Mouse (Mus musculus) erythroblast, embryonic 14.5 days (primary cell): Measurements from ENCODE around the gene Scaf1. TPM values are rescaled to one million over a fixed set of nuclear protein-coding genes. Genes with fewer than 3 reads are reported as not detected.

ENCODE experiments used
- H3K27me3 ChIP-seq: 2 replicates; pipeline ENCODE4 v1.6.1; 2012; ENCODE audit warnings: inconsistent platforms; ENCODE audit not compliant: control insufficient read depth
- H3K36me3 ChIP-seq: 2 replicates; pipeline ENCODE4 v1.6.1; 2012; ENCODE audit warnings: mild to moderate bottlenecking, inconsistent platforms; ENCODE audit not compliant: control insufficient read depth
- H3K4me1 ChIP-seq: 2 replicates; pipeline ENCODE4 v1.6.1; 2012; ENCODE audit warnings: inconsistent platforms; ENCODE audit not compliant: control insufficient read depth
- H3K4me3 ChIP-seq: replicated peaks from 2 replicates; pipeline ENCODE3; 2012; ENCODE audit warnings: moderate library complexity, mild to moderate bottlenecking, inconsistent platforms
- H3K9me3 ChIP-seq: 2 replicates; pipeline ENCODE4 v1.6.1; 2012; ENCODE audit warnings: low read length, inconsistent platforms, mixed read lengths; ENCODE audit not compliant: control insufficient read depth
- GATA1 ChIP-seq: IDR thresholded peaks from 2 replicates; pipeline ENCODE4 v1.6.1; 2012; ENCODE audit warnings: low read length, inconsistent platforms, mixed read lengths
- TAL1 ChIP-seq: IDR thresholded peaks from 3 replicates; pipeline ENCODE4 v1.6.1; 2012; ENCODE audit warnings: low read length, inconsistent platforms, mixed read lengths
- polyA plus RNA-seq: library from polyadenylated mRNA; stranded (reverse); fragments of >175 nt; gene quantifications from 2 replicates; pipeline ENCODE4 v1.2.3, GENCODE M21; 2012

Gene Scaf1
- polyA plus RNA-seq, 1 experiment, result 29.6 TPM

DNA sequence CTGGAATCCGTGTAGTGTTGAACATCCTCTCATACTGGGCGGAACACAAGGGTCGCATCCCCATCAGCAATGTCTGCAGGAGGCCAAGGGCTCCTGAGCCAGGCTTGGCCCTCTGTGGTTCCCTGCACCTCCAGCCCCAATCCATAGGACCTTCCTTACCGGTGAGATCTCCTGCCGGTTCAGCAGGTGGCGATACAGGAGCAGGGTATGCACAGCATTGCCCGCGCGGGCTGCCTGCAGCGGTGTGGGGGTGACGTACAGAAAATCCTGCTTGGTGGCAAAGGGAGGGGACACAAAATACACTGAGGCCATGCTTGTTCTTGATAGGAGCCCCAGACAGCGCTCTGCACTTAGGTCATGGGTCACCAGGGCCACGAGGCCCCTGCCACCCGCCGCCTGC, 49.5 kb downstream of the Scaf1 start:
- H3K9me3 ChIP-seq, result no peaks in the 10 kb centered on the region
- TF ChIP-seq TAL1 (no peak), GATA1 (no peak)
- no peak overlapping the region for H3K4me3 ChIP-seq
- peaks cover 12% of the 10 kb centered on the region for H3K27me3 ChIP-seq
- peaks cover 37% of the 10 kb centered on the region for H3K4me1 ChIP-seq
- no peaks in the 10 kb centered on the region for H3K36me3 ChIP-seq

GRCm38 (mm10) chr7:44965975-44966374, 50.2 kb downstream of the Scaf1 start:
- Histone ChIP-seq H3K9me3 (no peaks in the 10 kb centered on the region), H3K36me3 (no peaks in the 10 kb centered on the region), H3K4me3 (no peak overlapping the region), H3K27me3 (peaks cover 7% of the 10 kb centered on the region), H3K4me1 (peaks cover 31% of the 10 kb centered on the region)
- no peak for TF ChIP-seq GATA1

- no peaks in the 10 kb centered on the region; the same call in 1 of the 2 replicates for H3K27me3 ChIP-seq
Observed at GRCm38 (mm10) chr7:44964990-44965389, 51.2 kb downstream of the Scaf1 start.

DNA sequence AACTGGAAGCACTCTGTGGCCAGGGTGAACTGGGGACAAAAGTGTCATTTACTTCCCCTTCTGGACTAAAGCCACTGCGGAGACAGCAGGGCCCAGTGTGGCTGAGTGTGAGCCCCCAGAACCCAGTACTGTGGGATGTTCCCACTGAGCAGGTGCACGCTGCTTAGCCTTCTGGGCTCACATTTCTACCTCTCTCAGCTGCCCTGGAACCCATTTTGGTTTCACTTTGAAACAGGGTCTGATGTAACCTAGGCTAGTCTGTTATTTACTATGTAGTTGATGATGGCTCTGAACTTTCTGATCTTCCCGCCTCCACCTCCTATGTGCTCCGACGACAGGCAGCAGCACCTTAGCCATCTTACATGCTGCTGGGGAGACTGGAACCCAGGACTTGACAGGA, 53.3 kb downstream of the Scaf1 start:
- H3K27me3 ChIP-seq, result no peaks in the 10 kb centered on the region; the same call in 1 of the 2 replicates
- H3K36me3 ChIP-seq, result no peaks in the 10 kb centered on the region
- TF ChIP-seq TAL1 (no peak), GATA1 (no peak)
- no peaks in the 10 kb centered on the region for H3K9me3 ChIP-seq
- H3K4me1 ChIP-seq, result peaks cover 26% of the 10 kb centered on the region
- H3K4me3 ChIP-seq, result no peak overlapping the region

More at GRCm38 (mm10) chr7:44964990-44965389, 51.2 kb downstream of the Scaf1 start:
- Histone ChIP-seq H3K36me3 (no peaks in the 10 kb centered on the region), H3K4me3 (no peak overlapping the region), H3K4me1 (peaks cover 22% of the 10 kb centered on the region), H3K9me3 (no peaks in the 10 kb centered on the region)
- TF ChIP-seq GATA1 (no peak), TAL1 (no peak)

DNA sequence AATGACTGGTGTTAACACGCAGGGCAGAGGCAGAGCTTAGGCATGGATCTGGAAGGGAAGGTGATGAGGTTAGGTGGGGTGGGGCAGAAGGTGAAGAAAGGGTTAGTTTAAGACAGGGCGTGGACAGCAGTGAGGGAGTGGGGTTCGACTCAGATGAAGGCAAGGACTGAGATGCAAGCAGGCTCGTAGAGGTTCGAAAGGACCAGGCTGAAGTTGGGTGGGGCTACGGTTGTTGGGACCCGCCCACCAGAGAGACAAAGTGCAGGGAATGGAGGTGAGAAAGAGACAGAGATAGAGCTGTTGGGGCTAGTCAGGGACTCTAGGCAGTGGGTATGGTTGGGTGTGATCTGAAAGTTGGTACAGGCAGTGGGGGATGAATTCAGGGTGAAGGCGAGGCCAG, 53.8 kb downstream of the Scaf1 start:
- no peak overlapping the region for H3K4me3 ChIP-seq
- H3K27me3 ChIP-seq, result no peaks in the 10 kb centered on the region; the same call in 1 of the 2 replicates
- no peak for TF ChIP-seq GATA1
- no peak for TF ChIP-seq TAL1
- H3K4me1 ChIP-seq, result peaks cover 26% of the 10 kb centered on the region
- no peaks in the 10 kb centered on the region for H3K36me3 ChIP-seq
- no peaks in the 10 kb centered on the region for H3K9me3 ChIP-seq

DNA sequence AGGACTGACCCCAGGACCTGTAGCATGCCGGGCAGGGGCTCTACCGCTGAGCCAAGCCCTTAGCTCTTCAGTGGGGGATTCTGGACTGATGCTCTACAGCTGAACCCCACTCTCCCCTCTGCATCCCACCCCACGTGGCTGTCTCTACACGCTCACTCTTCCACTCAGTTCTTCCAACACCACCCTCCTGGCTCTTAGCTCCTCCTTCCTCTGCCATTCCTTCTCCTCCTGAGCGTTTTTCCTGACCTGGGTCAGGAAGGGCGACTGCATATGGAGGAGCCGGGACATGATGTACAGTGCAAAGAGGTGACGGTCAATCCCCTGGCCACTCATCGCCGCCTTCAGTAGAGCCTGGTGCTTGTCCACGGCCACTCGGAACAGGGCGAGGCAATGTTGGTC, 55.7 kb downstream of the Scaf1 start:
- no peaks in the 10 kb centered on the region for H3K36me3 ChIP-seq
- TF ChIP-seq TAL1 (no peak), GATA1 (no peak)
- peaks cover 26% of the 10 kb centered on the region for H3K4me1 ChIP-seq
- no peaks in the 10 kb centered on the region for H3K9me3 ChIP-seq
- H3K4me3 ChIP-seq, result no peak overlapping the region
- no peaks in the 10 kb centered on the region; the same call in 1 of the 2 replicates for H3K27me3 ChIP-seq

GRCm38 (mm10) chr7:44959874-44960511, 56.2 kb downstream of the Scaf1 start:
- Histone ChIP-seq H3K4me1 (peaks cover 26% of the 10 kb centered on the region), H3K27me3 (no peaks in the 10 kb centered on the region; the same call in 1 of the 2 replicates), H3K9me3 (no peaks in the 10 kb centered on the region), H3K4me3 (no peak overlapping the region), H3K36me3 (no peaks in the 10 kb centered on the region)
- TF ChIP-seq TAL1 (no peak), GATA1 (no peak)

- no peak for TF ChIP-seq GATA1
- TF ChIP-seq TAL1, result no peak
- no peaks in the 10 kb centered on the region for H3K9me3 ChIP-seq
- H3K4me1 ChIP-seq, result peaks cover 26% of the 10 kb centered on the region
- no peaks in the 10 kb centered on the region for H3K36me3 ChIP-seq
- H3K4me3 ChIP-seq, result no peak overlapping the region
- H3K27me3 ChIP-seq, result no peaks in the 10 kb centered on the region; the same call in 1 of the 2 replicates
Observed at GRCm38 (mm10) chr7:44959281-44959680, 56.9 kb downstream of the Scaf1 start.

DNA sequence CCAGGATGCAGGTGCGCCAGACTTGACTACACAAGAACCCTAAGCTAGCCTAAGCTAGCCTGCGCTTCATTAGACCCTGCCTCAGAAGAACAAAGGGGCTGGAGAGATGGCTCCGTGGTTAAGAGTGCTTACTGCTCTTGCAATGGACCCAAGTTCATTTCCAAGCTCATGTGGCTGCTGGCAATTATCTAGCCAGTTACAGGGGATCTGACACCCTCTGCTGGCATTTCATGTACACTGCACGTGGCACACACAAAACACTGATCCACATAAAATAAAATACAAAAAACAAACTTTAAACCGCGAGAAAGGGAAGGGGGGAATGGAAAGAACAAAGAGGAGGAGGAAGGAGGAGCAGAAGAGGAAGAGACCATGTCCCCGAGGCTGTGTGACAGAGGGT, 58.0 kb downstream of the Scaf1 start:
- Histone ChIP-seq H3K9me3 (no peaks in the 10 kb centered on the region), H3K4me3 (no peak overlapping the region), H3K36me3 (no peaks in the 10 kb centered on the region), H3K27me3 (peaks cover 4% of the 10 kb centered on the region), H3K4me1 (peaks cover 31% of the 10 kb centered on the region)
- TF ChIP-seq GATA1 (no peak), TAL1 (no peak)

DNA sequence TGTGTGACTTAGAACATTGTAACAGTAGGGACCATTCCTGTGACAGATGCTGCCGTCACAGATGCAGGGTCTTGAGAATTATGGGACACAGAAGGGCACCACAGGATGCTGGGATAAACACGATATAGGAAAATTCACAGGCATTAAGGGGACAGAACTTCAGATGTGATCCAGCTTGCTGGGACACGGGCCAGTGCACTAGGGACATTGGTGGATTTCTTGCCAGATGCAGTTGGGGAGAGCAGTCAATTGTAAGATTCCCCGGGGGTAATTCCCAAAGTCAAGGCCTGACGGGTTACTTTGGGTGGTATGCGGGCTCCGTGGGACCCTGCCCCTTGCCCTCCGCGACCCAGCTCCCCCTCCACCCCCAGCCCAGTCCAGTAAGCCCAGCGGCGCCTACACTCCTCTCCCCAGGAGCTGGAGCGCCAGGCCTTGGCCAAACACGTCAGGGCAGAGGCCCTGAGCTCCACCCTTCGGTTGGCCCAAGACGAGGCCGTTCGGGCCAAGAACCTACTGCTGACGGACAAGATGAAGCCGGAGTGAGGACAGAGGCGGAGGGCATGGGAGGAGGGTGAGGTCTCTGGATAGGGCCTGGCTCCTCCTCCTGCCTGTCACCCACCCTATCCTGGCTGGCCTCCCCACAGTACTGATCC, 58.9 kb downstream of the Scaf1 start:
- Histone ChIP-seq H3K27me3 (peaks cover 6% of the 10 kb centered on the region), H3K4me1 (peaks cover 32% of the 10 kb centered on the region), H3K4me3 (no peak overlapping the region), H3K9me3 (no peaks in the 10 kb centered on the region), H3K36me3 (no peaks in the 10 kb centered on the region)
- TF ChIP-seq GATA1 (no peak), TAL1 (no peak)
